Mouse (Mus musculus) ES-E14 (cell line): ENCODE data around the gene Zbtb20.

Experiments
- CHD2 ChIP-seq: IDR thresholded peaks from 2 replicates; pipeline ENCODE4 v1.6.1; 2014; ENCODE audit warnings: mild to moderate bottlenecking, low read depth, low read length, inconsistent platforms
- HCFC1 ChIP-seq: IDR thresholded peaks from 2 replicates; pipeline ENCODE4 v1.6.1; 2012; ENCODE audit warnings: low read length, inconsistent platforms, borderline replicate concordance; ENCODE audit not compliant: insufficient read depth
- ZC3H11A ChIP-seq: IDR thresholded peaks from 2 replicates; pipeline ENCODE4 v1.6.1; 2012; ENCODE audit warnings: low read depth, mild to moderate bottlenecking, inconsistent platforms, low read length, borderline replicate concordance

DNA sequence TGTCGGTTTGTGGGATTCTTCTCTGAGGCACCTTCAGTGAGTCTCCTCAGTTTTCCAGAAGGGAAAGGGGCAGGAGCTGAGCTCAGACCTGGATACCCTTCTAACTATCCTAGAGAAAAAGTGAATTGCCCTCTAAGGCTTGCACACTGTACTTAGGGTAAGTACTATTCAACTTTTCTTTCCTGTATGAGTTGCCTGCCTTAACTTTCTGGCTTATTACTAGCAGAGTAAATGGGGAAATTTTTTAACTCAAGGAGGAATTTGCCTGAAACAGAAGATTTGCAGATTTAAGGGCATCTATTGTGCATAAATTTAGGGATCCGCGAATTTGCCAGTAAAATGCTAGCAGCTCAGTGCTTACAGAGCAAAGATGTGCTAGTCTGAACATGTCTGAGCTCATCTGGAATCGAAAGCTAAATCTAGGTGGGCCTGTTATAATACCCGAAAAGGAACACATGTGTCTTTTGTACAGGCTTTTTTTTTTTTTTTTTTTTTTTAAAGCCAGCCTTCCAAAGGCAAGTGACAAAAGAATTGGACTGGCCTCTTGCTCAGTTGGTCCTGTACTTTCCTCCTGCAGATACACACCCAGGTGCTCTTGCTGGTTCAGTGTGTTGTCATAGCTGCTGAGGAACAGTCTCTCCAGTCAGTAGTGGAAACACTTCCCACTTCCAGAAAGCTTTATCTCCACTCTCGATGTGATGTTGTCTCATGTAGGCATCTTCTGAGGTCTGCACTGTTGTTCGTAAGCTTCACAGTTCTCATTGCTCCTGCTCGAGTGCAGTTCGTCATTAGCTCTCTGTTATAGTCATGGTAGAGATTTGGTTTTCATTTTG, 632.7 kb downstream of the Zbtb20 start:
- TF ChIP-seq ZC3H11A, result no peak
- no peak for TF ChIP-seq HCFC1
- TF ChIP-seq CHD2, result no peak
